In genomic region chr5:148798541-148798940, GRCm38 (mm10) we compare ENCODE assay signal across 30 mouse cellular contexts.
DNase-seq lines count a peak whose midpoint lies in the region; ATAC-seq and TF ChIP-seq lines count a peak whose summit lies in the region.
"Had no signal": no experiment of that assay in that cellular context is flagged by ENCODE, and none has a peak within 500 bp of the region (broad histone marks: within the 10 kb centered on the region; RNA-seq: fewer than 3 reads in every experiment).

No protein-coding gene starts in this region.

- intact Hi-C loops in gastrocnemius, adult 2 months (cut with DNase I): no loop called here

- H3K4me2 ChIP-seq in midbrain, embryonic 14.5 days (ENCODE audit: low read length): no peak overlapping the region
- no peak overlapping the region for H3K4me2 ChIP-seq in limb, embryonic 12.5 days
- no peak overlapping the region for H3K4me2 ChIP-seq in lung, postnatal 0 days (replicated peaks; ENCODE audit: low read depth, low read length)
- H3K4me2 ChIP-seq in kidney, embryonic 15.5 days: no peak overlapping the region
- H3K4me2 ChIP-seq: embryonic facial prominence, embryonic 13.5 days; heart, embryonic 13.5 days; liver, embryonic 15.5 days had no signal

- no peak for ATAC-seq in midbrain, embryonic 14.5 days (ENCODE audit: low FRiP score, low TSS enrichment)
- no peak for ATAC-seq in limb, embryonic 12.5 days (ENCODE audit: insufficient number of reproducible peaks, insufficient read depth, low FRiP score, low TSS enrichment, low read depth)
- ATAC-seq in lung, postnatal 0 days: peak; percentile 39; the same call in 1 of the 2 replicates
- ATAC-seq in kidney, embryonic 15.5 days (replicated peaks; ENCODE audit: low FRiP score): no peak
- ATAC-seq: activated CD4-positive, CD25-positive, alpha-beta regulatory T cell, adult 4 months; forebrain, embryonic 16.5 days; hindbrain, embryonic 16.5 days; midbrain, embryonic 16.5 days had no signal

- no peak for DNase-seq in midbrain, embryonic 10.5 days (ENCODE audit: low spot score)
- DNase-seq in midbrain, embryonic 14.5 days: no peak
- peak; percentile 60 for DNase-seq in lung, postnatal 0 days (ENCODE audit: low spot score)
- peak; percentile 43 to 50 for DNase-seq in lung, postnatal 4 days
- no peak for DNase-seq in cerebellum, adult 11 months
- no peak for DNase-seq in gastrocnemius, adult 2 months
- DNase-seq: adrenal gland, adult 8-10 months; B cell, adult 2 months; cerebellum, adult 9-11 months; embryo, embryonic 11 days; gastrocnemius, postnatal 25 days; heart, adult 18-20 months; heart, postnatal 10 days; kidney, adult 2 months; kidney, postnatal 4 days; left cerebral cortex, postnatal 4 days; right cerebral cortex, adult 18-20 months; spleen, adult 18-20 months; thymus, adult 18-20 months; thymus, postnatal 36 days had no signal

- no peak overlapping the region for H3K9ac ChIP-seq in midbrain, embryonic 14.5 days (replicated peaks; ENCODE audit: low read length)
- no peak overlapping the region for H3K9ac ChIP-seq in limb, embryonic 12.5 days (replicated peaks)
- no peak overlapping the region for H3K9ac ChIP-seq in lung, postnatal 0 days (replicated peaks; ENCODE audit: low read depth)
- H3K9ac ChIP-seq in kidney, embryonic 15.5 days: no peak overlapping the region
- H3K9ac ChIP-seq: embryonic facial prominence, embryonic 13.5 days; heart, embryonic 13.5 days; liver, embryonic 15.5 days had no signal

- H3K9me3 ChIP-seq in midbrain, embryonic 10.5 days (replicated peaks): no peaks in the 10 kb centered on the region
- H3K9me3 ChIP-seq in midbrain, embryonic 14.5 days (ENCODE audit: control insufficient read depth, low read length): no peaks in the 10 kb centered on the region
- H3K9me3 ChIP-seq in limb, embryonic 12.5 days: no peaks in the 10 kb centered on the region
- no peaks in the 10 kb centered on the region for H3K9me3 ChIP-seq in lung, postnatal 0 days (ENCODE audit: low read length)
- no peaks in the 10 kb centered on the region for H3K9me3 ChIP-seq in kidney, embryonic 15.5 days (replicated peaks)
- H3K9me3 ChIP-seq: embryonic facial prominence, embryonic 13.5 days; heart, embryonic 13.5 days; liver, embryonic 15.5 days had no signal

- no peaks in the 10 kb centered on the region for H3K36me3 ChIP-seq in midbrain, embryonic 10.5 days
- H3K36me3 ChIP-seq in midbrain, embryonic 14.5 days (ENCODE audit: control insufficient read depth, insufficient read depth, low read length): no peaks in the 10 kb centered on the region
- no peaks in the 10 kb centered on the region for H3K36me3 ChIP-seq in limb, embryonic 12.5 days
- no peaks in the 10 kb centered on the region for H3K36me3 ChIP-seq in lung, postnatal 0 days (ENCODE audit: insufficient read depth, low read length)
- no peaks in the 10 kb centered on the region for H3K36me3 ChIP-seq in kidney, embryonic 15.5 days
- H3K36me3 ChIP-seq: embryonic facial prominence, embryonic 13.5 days; heart, embryonic 13.5 days; liver, embryonic 15.5 days had no signal

- peak overlapping the region; percentile 52 for H3K27ac ChIP-seq in midbrain, embryonic 10.5 days (replicated peaks)
- no peak overlapping the region for H3K27ac ChIP-seq in midbrain, embryonic 14.5 days (replicated peaks; ENCODE audit: low read depth, low read length)
- peak overlapping the region; percentile 20; the same call in 1 of the 2 replicates for H3K27ac ChIP-seq in limb, embryonic 12.5 days
- H3K27ac ChIP-seq in lung, postnatal 0 days (ENCODE audit: low read length): no peak overlapping the region
- no peak overlapping the region for H3K27ac ChIP-seq in gastrocnemius, adult 2 months
- no peak overlapping the region for H3K27ac ChIP-seq in kidney, embryonic 15.5 days
- H3K27ac ChIP-seq: embryonic facial prominence, embryonic 13.5 days; heart, embryonic 13.5 days; kidney, postnatal 0 days; liver, embryonic 15.5 days had no signal

- 73% methylated on average over 6 of the region's 6 CpGs for WGBS in midbrain, embryonic 10.5 days
- WGBS in midbrain, embryonic 14.5 days: 68% methylated on average over 6 of the region's 6 CpGs
- 69% methylated on average over 6 of the region's 6 CpGs for WGBS in limb, embryonic 12.5 days
- WGBS in lung, postnatal 0 days: 37% methylated on average over 6 of the region's 6 CpGs
- WGBS in kidney, embryonic 15.5 days: 59% methylated on average over 6 of the region's 6 CpGs

- H3K4me1 ChIP-seq in midbrain, embryonic 10.5 days: peaks cover 41% of the 10 kb centered on the region
- peaks cover 6% of the 10 kb centered on the region; the same call in 1 of the 2 replicates for H3K4me1 ChIP-seq in midbrain, embryonic 14.5 days (ENCODE audit: control insufficient read depth, insufficient read depth, low read length)
- H3K4me1 ChIP-seq in limb, embryonic 12.5 days (replicated peaks): peaks cover 29% of the 10 kb centered on the region; the same call in 1 of the 2 replicates
- peaks cover 11% of the 10 kb centered on the region; the same call in 1 of the 2 replicates for H3K4me1 ChIP-seq in lung, postnatal 0 days (ENCODE audit: insufficient read depth, low read depth, low read length)
- peaks cover 56% of the 10 kb centered on the region for H3K4me1 ChIP-seq in kidney, embryonic 15.5 days

- TF ChIP-seq EP300 in lung, postnatal 0 days (IDR thresholded peaks at IDR 0.05): peak; percentile 28; the same call in 1 of the 2 replicates

- TF ChIP-seq CTCF in lung, postnatal 0 days (IDR thresholded peaks at IDR 0.05): no peak
- TF ChIP-seq CTCF in gastrocnemius, adult 2 months (IDR thresholded peaks at IDR 0.05): no peak

- H3K27me3 ChIP-seq in midbrain, embryonic 10.5 days (ENCODE audit: low read depth, poor library complexity, severe bottlenecking): peaks cover 23% of the 10 kb centered on the region; the same call in 1 of the 2 replicates
- H3K27me3 ChIP-seq in midbrain, embryonic 14.5 days (ENCODE audit: control insufficient read depth, insufficient read depth, low read length): no peaks in the 10 kb centered on the region
- no peaks in the 10 kb centered on the region for H3K27me3 ChIP-seq in limb, embryonic 12.5 days
- no peaks in the 10 kb centered on the region for H3K27me3 ChIP-seq in lung, postnatal 0 days (replicated peaks; ENCODE audit: insufficient read depth, low read length)
- no peaks in the 10 kb centered on the region for H3K27me3 ChIP-seq in kidney, embryonic 15.5 days
- H3K27me3 ChIP-seq: embryonic facial prominence, embryonic 13.5 days had no signal

- no peak overlapping the region for H3K4me3 ChIP-seq in midbrain, embryonic 10.5 days
- no peak overlapping the region for H3K4me3 ChIP-seq in midbrain, embryonic 14.5 days (replicated peaks; ENCODE audit: low read depth, low read length)
- H3K4me3 ChIP-seq in limb, embryonic 12.5 days (replicated peaks): no peak overlapping the region
- H3K4me3 ChIP-seq in lung, postnatal 0 days (ENCODE audit: low read depth, low read length): no peak overlapping the region
- no peak overlapping the region for H3K4me3 ChIP-seq in gastrocnemius, adult 2 months
- H3K4me3 ChIP-seq in kidney, embryonic 15.5 days (replicated peaks): no peak overlapping the region
- H3K4me3 ChIP-seq: embryonic facial prominence, embryonic 13.5 days; heart, embryonic 13.5 days; liver, embryonic 15.5 days had no signal

Comparison
In these comparisons a context has a peak if more than half of its experiments do, and no peak if none do; other contexts are left out.
1. H3K27ac ChIP-seq: peak in midbrain, embryonic 10.5 days (single experiment) and limb, embryonic 12.5 days (single experiment); none in midbrain, embryonic 14.5 days (single experiment), lung, postnatal 0 days (single experiment), gastrocnemius, adult 2 months (single experiment) and kidney, embryonic 15.5 days (single experiment).
2. DNase-seq: peak in lung, postnatal 0 days (single experiment) and lung, postnatal 4 days (2 of 2); none in midbrain, embryonic 10.5 days (single experiment), midbrain, embryonic 14.5 days (single experiment), cerebellum, adult 11 months (single experiment) and gastrocnemius, adult 2 months (single experiment).